Mouse (Mus musculus) adipocyte (in vitro differentiated cells): ENCODE measurements around the gene Ppm1h.

Experiments used
- DNase-seq: peaks from one replicate; pipeline ENCODE4 v3.0.0-alpha.2; 2016; ENCODE audit warnings: low spot score

Ppm1h gene

GRCm38 (mm10) chr10:122770337-122770736 lies 91.8 kb downstream of the Ppm1h start:
- no peak for DNase-seq

GRCm38 (mm10) chr10:122770987-122771386 lies 92.4 kb downstream of the Ppm1h start:
- no peak for DNase-seq

- DNase-seq, result no peak
Observed at GRCm38 (mm10) chr10:122774169-122774568, 95.6 kb downstream of the Ppm1h start.

- no peak for DNase-seq
Observed at GRCm38 (mm10) chr10:122777436-122777835, 98.9 kb downstream of the Ppm1h start.

GRCm38 (mm10) chr10:122777939-122778655 lies 99.5 kb downstream of the Ppm1h start:
- no peak for DNase-seq

- no peak for DNase-seq
Observed at GRCm38 (mm10) chr10:122779351-122779750, 100.8 kb downstream of the Ppm1h start.

GRCm38 (mm10) chr10:122782755-122783154 lies 104.2 kb downstream of the Ppm1h start:
- peak; percentile 90 for DNase-seq

- no peak for DNase-seq
Observed at GRCm38 (mm10) chr10:122789648-122790170, 111.1 kb downstream of the Ppm1h start.

GRCm38 (mm10) chr10:122792021-122792966 lies 113.7 kb downstream of the Ppm1h start:
- no peak for DNase-seq

- no peak for DNase-seq
Observed at GRCm38 (mm10) chr10:122793193-122793592, 114.6 kb downstream of the Ppm1h start.

GRCm38 (mm10) chr10:122794187-122794850 lies 115.8 kb downstream of the Ppm1h start:
- peak; percentile 23 for DNase-seq

- DNase-seq, result no peak
Observed at GRCm38 (mm10) chr10:122797955-122798354, 119.4 kb downstream of the Ppm1h start.

GRCm38 (mm10) chr10:122800003-122800731 lies 121.6 kb downstream of the Ppm1h start:
- DNase-seq, result no peak

- DNase-seq, result no peak
Observed at GRCm38 (mm10) chr10:122800732-122801110, 122.2 kb downstream of the Ppm1h start.

- no peak for DNase-seq
Observed at GRCm38 (mm10) chr10:122802218-122802617, 123.7 kb downstream of the Ppm1h start.

GRCm38 (mm10) chr10:122802901-122803300 lies 124.3 kb downstream of the Ppm1h start:
- no peak for DNase-seq

GRCm38 (mm10) chr10:122803906-122804305 lies 125.3 kb downstream of the Ppm1h start:
- peak; percentile 88 for DNase-seq

GRCm38 (mm10) chr10:122805866-122806265 lies 127.3 kb downstream of the Ppm1h start:
- DNase-seq, result no peak

GRCm38 (mm10) chr10:122807127-122808105 lies 128.9 kb downstream of the Ppm1h start:
- DNase-seq, result peak; percentile 94

GRCm38 (mm10) chr10:122808186-122808585 lies 129.6 kb downstream of the Ppm1h start:
- no peak for DNase-seq
